Mouse (Mus musculus) cerebellum, adult 8-10 months (tissue): ENCODE measurements around the gene Wdr19.

ENCODE experiments used
- DNase-seq: peaks from one replicate; pipeline ENCODE4 v3.0.0; 2022

Gene Wdr19

DNA sequence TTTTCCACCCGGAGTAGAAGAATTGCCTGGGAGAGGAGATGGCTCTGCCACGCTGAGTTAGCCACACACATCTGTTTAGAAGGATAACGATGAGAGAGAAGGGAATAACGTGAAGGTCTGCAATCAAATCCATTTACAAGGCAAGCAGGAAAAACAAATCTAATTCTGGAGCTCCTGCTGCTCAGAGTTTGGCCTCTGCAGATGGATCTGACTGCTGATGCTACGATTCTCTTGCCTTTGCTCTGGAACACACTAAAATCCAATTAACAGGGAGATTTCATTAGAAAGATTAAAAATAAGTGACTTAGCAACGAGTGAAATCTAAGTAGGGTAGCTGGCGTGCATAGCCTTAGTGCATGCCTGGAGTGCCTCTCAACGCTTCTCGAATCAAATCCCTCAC is 106.0 kb downstream of the Wdr19 start:
- no peak for DNase-seq

DNA sequence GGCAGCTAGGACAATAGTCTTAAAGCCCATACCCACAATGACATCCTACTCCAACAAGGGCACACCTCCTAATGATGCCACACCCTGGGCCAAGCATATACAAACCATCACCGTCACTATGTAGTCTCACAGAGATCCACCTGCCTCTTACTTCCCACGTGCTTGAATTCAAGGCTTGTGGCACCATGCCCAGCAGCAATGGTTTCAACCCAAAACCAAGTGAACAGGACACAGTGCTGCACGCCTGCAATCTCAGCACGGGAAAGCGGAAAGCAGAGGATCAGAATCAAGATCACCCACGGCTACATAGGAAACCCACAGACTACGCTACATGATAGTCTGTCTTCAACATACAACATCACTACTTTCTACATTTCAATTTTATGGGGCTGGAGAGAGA is 108.7 kb downstream of the Wdr19 start:
- no peak for DNase-seq

GRCm38 (mm10) chr5:65308866-65309265 is 109.4 kb downstream of the Wdr19 start:
- no peak for DNase-seq
